Mouse (Mus musculus): ENCODE data around the gene Kcnma1.

The Kcnma1 gene

DNA sequence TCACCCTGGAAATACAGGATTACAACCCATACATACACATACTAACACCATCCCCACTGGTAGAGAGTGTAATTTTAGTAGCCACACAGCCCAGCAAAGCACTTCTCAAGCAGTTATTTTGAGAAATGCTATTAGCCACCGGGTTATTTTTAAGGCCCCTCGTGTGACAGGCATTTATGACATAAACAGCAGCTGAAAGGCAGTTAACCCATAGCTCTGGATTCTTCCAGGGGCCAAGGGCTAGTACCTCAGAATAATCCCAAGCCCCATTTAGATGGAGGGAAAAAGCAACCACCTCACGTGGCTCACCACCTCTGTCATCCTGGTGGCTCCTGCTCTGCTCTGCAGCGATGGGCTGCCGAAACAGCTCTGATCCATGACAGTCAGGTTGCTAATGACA, 136.7 kb downstream of the Kcnma1 start:
- intact Hi-C loops (cut with DNase I) = no loop called here

DNA sequence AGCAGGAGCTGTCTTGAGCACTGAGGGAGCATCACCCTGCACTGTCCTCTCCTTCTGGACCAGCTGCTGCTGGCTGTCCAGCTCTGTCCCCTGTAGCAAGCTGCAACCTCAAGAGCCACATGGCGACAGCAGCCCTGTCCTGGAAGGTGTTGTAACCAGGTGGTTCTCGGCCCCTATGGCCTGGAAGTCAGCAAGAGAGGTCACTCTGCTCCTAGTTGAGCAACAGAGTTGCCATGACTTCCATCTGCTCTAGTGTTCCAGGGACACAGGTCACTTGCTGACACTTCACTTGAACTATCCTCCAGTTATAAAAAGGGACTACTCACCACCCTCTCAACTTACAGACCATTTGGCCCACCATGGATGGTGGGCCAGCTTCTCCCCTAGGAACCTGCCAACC, 139.7 kb downstream of the Kcnma1 start:
- intact Hi-C loops (cut with DNase I) = no loop called here

DNA sequence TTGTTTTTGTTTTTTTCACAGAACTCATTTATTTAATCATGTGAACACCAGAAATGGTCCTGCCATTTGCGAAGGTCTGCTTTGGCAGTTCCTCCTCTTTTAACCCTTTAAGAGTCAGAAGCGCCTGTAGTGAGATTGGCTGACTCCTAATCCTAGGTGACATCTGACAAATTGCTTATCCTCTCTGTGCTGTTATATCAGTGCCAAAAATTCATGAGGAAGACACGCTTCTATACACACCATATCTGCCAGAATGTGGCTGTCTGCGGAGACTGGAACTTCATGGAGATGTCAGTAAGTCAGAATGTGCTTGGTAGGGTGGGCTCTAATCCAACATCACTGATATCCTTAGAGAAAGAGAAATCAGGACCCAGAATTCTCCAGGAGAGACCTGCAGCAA, 157.3 kb downstream of the Kcnma1 start:
- intact Hi-C loops (cut with DNase I) = no loop called here

DNA sequence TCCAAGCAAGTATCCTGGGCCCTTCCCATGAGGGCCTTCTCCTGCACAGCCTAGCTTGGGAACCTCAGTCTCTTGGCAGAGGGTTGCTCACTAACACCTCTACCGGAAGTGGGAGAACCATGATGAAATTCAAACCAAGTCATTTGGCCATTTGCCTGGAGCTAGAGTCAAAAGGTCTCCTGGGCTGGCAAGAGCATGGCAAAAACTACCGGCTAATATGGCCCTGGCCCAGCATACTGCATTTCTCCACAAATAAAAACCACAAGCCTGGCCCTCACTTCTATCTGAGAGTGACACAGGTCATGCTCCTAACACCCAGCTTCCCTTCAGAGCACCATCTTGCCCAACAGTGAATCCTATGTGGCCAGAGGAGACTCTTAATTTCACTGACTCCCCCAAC, 159.3 kb downstream of the Kcnma1 start:
- intact Hi-C loops (cut with DNase I) = no loop called here

DNA sequence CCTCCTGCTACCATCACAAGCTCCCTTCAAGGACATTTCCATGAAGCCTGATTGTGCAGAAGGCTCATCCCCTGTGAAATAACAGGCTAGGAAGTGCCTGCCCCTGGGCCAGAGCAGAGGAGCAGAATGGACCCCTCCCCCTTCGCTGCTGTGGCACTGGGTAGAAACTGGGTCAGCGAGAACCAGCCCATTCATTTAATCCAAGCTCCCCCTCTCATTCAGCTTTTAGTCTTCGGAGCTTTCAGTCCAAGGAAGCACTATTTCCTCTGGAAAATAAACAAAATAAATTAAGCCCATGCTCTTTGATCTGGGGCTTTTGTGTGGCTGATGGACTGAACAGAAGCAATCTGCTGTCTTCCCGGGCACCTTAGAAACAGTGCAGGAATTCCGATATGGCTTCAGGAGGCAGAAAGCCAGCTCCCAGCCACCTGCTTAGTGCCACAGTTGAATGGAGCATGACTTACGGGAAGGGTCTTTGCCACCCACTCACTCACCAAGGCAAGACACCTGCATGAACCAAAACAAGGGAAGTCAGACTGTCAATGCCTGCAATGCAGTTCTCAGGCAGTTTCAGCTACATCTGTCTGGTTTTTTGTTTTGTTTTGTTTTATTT, 165.7 kb downstream of the Kcnma1 start:
- intact Hi-C loops (cut with DNase I) = no loop called here

DNA sequence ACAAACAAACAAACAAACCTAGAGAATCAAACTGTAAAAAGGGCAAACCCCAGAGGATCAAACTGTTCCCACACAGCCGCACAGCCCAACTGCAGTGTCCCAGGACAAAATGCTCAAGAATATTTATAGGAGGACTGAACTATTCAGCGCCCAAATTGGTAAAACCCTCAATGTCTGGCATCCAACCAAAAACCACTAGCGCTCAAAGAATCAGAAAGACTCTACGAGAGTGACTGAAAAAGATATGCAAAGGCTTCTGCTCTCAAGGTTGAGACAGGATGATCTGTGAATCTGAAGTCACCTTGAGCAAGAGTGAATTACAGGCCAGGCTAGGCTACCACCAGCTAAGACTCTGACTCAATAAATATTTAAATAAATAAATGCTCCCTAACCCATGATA, 167.6 kb downstream of the Kcnma1 start:
- intact Hi-C loops (cut with DNase I) = no loop called here

DNA sequence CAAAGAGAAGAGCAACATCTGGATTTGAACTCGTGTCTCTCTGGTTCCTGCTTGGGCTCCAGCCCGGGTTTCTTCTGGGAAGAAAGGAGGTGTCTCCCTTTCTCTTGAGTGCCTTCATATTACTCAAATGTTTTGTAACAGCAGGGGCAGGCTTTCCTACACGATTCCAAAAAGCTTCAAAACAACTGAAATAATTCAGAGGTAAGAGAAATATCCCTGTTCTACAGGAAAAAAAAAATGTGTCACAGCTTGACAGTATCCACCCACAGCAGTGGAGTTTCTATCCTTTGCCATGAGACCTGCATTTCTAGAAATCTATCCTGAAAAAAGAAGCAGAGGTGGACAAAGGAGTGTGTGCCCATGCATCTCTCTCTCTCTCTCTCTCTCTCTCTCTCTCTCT, 172.3 kb downstream of the Kcnma1 start:
- intact Hi-C loops (cut with DNase I) = no loop called here

DNA sequence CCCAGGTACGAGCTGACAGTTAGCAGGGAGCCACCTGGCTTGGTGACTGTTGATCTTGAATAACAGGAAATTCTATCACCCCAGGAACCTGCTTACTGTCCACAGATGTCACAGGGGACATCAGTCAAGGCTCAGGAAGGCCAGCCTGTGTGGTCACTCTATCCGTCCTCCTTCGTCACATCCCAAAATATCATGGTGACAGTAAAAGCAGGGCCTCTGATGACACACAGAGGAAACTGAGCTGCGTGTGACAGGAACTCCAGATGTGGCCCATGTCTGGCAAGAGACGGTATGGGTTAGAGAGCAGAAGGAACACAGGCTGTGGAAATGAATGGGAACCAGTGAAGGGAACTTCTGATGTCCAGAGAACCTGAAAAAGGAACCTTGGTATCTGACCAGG, 174.7 kb downstream of the Kcnma1 start:
- intact Hi-C loops (cut with DNase I) = no loop called here

DNA sequence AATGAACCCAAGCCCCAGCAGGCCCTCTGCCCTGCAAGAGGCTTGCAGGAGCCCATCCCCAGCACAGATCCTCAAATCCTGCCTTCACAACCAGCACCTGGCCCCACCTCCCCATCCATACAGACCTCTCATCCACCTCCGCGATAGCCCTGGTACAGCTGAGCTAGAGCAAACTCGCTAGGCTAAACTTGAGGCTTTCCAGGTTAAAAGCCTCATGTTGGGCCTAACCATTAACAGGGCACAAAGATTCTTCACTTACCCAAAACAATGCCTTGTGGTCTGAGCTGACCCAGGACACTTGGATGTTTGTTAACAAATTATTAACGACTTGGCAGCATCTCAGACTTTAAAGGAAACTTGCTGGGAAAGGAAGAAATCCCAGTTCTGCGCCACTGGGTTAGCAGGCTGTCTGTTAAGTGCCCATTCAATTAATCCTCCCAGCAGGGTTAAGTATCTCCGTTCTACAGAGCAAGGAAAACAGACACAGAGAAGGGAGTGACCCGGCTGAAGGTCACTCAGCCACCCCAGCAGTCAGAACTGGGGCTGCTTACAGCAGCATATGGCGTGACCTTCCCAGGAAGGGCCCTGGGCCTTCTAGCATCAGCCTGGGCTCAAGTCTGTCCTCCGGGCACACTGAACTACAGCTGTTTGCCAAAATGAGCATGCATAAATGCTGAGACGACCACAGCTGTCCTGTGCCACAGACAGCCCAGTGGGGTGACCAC, 178.7 kb downstream of the Kcnma1 start:
- intact Hi-C loops (cut with DNase I) = no loop called here

DNA sequence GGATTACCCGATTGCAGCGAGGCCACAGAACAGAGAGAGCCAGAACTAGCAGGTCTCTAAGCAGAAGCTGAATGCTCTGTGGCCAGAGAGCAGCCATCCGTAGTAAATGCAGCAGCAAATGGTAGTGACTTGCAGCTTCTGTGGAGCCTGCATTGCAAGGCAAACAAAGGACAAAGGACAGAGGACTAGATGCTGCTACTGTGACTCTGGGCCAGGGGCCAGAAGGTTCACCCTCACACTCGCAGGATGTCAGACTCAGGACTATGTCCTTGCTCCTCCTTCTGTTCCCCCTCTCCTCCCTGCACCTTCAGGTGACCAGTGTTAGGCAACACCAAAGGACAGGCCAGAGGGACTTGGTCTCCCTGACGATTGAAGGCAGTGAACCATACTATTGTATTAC, 183.0 kb downstream of the Kcnma1 start:
- intact Hi-C loops (cut with DNase I) = no loop called here

DNA sequence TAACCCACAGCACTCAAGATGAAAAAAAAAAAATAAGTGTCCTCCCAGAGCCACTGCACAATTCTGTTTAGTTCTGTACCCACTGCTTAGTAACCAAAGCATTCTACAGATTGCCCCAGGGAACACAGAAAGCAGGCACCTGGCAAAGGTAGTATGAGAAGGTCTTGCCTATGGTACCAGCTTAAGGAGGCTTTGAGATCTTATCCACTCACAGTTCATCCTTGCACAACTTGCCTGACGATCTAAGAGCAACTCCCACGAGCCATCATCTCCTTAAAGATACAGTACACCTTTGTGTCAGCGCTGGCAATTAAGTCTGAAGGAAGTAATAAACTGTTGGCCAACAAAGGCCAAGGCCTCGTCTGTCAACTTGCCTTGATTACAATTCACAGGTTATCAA, 184.0 kb downstream of the Kcnma1 start:
- intact Hi-C loops (cut with DNase I) = no loop called here

DNA sequence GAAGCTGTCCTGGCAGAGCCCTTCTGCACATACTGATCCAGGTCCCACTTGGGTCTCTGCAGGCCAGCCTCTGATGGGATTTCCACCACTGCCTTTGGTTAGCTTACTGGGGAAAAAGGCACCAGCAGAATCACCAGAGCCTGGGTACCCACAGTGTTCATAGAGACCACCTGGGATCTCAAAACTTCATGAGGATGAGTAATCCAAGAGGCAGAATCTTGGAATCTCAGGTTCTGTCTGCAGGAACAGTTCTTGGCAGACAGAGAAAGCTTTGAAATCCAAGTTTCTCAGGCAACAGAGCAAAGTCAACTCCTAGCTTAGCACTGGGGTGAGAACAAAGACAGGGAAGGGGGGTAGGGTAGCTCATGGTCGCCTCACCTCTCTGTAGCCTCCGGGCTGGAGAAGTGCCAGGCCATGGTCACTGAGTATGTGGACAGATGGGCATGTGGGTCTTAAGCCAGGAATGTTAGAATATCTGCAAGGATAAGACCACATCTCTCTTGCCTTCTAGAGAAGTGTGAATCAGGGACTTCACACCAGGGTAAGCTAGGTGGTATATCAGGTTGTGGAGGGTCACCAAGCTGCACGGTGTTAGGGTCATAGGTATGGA, 185.5 kb downstream of the Kcnma1 start:
- intact Hi-C loops (cut with DNase I) = no loop called here

DNA sequence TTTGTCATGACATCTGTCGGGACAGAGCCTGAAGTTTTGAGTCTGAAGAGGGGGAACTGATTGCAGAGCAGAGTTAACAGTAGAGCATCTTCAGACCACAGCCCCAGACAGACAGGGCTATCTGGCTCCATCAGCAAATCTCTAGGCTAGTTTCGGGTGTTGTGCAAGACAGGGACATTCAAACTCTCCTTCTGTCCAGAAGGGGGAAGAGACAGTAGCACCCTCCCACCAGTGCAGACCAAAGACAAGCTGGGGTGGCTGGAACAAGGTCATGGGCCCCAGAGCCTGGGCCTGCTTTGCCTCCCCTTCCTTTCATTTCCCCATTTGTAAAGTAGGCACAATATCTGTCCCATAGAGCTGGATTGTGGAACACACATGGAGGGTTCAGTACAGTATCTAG, 189.4 kb downstream of the Kcnma1 start:
- intact Hi-C loops (cut with DNase I) = no loop called here

DNA sequence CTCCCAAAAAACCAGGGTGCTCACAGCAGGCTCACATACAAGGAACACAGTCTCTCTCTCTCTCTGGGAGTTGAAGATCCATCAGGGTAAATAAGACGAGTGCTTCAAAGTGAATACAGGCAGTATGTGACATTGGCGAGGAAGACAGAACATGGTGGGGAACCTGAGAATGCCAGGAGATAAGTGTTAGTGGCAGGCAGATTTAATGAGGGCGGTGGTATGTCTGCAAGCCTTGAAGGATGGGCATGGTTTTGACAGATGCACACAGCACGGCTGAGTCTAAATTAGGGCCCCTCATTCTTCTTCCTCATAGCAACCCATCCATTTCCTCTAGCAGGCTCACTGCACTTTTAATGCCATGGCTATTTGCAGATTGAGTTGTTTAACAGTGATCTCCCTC, 190.0 kb downstream of the Kcnma1 start:
- intact Hi-C loops (cut with DNase I) = no loop called here

DNA sequence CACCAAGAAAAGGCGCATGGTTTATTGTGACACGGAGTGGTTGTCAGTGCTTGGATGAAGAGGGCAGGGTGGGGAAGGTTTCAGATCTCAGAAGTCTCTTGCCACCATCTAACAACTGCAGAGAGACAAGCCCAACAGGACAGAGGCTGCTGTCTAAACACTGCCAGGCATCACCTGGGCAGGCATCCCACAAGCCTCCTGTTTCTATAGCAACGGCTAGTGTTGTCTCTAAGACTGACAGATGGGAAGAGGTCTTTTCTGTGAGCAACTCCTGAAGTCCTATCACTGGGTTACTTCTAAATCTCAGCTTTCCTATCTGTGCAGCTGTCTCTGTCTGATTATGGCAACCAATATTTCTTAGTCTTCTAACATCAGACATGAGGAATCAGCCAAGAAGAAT, 196.7 kb downstream of the Kcnma1 start:
- intact Hi-C loops (cut with DNase I) = no loop called here

DNA sequence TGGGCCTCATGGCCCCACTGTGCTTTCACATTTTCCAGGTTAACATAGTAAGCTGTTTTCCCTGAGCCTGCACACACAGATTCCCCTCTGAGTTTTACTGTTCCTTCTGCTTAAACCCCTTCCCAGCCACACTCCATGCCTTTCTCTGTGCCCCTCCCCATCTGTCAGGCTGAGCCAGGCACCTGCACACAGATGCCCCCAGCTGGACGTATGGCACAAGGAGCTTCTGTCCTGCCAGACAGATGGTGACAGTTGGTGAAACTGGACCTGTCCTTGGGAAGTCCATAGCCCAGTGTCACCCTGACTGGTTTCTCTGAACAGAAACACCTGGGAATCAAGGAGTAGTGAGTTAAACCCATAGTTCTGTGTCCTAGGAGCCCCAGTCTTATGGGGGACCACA, 204.2 kb downstream of the Kcnma1 start:
- intact Hi-C loops (cut with DNase I) = no loop called here

DNA sequence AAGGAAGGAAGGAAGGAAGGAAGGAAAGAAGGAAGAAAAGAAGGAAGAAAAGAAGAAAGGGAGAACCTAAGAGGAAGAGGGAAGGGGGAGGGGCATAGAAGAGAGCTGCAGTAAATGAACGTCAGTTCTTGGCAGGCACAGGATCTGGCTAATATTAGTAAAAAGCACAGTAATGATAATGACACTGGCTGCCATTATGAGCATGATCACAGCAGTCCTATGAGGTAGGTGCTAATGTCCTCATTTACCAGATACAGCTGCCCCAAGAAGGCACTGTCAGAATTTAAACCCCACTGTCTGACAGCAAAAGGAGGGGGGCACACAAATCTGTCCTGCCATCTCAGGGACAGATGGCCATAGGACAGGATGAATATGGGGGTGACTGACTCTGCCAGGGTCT, 205.2 kb downstream of the Kcnma1 start:
- intact Hi-C loops (cut with DNase I) = no loop called here

DNA sequence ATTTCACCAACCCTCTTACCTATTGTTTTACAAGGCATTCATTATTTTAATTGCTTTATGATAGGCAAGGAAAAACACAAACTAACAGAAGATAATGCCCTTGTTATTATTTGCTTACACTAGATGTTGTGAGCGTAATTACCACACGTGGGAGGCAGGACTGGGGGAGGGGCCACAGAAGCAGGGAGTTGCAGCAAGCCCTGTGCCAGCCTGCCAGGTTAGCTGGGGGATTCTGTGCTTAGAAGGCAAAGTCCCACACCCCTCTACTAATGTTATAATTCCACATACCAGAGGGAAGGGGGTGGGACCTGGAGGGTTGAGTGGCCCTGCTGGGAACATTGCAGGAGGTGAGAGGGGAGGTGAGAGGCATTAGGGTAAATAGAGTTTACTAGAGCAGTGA, 207.9 kb downstream of the Kcnma1 start:
- intact Hi-C loops (cut with DNase I) = no loop called here

DNA sequence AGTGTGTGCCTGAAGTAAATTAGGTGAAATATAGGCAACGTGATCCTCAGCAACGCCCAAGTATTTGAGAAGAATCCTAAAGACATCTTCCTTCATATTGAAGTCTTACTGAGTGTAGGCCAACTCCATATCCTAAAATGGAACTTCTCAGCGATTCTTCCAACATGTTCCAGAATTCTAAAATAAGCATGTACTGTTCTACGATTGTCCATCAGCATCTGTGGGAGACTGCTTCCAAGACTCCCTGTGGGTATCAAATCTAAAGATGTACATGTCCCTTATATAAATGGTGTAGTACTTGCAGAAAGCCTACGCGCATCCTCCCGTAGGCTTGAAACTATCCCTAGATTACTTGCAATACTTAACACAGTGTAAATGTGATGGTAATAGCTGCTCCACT, 217.4 kb downstream of the Kcnma1 start:
- intact Hi-C loops (cut with DNase I) = no loop called here

DNA sequence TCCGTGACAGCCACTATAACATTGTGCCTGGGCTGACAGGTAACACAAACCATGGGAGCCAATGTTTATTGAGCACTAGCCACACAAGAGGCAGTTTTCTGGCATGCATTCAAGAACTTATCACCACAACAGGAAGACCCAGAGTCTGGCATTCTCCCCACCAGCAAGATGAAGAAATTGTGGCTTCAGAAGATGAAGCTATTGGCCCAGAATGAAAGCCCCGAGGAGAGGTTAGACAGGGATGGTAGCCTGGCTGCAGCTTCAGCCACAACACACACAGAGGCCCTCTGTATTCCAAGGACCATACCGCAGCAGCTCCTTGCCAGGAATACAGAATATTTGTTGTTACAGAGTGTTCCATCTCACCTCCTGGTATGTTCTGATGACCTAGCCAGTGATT, 221.6 kb downstream of the Kcnma1 start:
- intact Hi-C loops (cut with DNase I) = loop anchor here (2.0 kb wide), 1 partner anchor 214 kb away; no protein-coding TSS in a partner anchor

DNA sequence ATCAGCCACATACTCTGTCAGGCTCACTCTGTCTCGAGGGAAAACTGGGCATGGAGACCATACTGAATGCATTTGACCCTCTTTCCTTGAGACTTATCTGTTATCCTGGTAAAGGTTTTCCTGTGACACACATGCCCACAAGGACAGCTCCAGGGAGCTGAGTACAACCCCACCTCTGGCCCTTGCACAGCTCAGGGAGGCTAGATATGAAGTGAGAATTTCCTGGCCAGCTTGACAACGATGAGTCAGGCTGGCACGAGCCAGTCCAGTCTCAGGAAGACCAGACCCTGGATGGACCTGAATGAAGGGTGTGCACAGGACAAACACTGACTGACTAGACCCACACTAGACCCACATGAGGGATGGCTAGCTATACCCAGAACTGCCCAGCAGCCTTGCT, 222.2 kb downstream of the Kcnma1 start:
- intact Hi-C loops (cut with DNase I) = loop anchor here (2.0 kb wide), 1 partner anchor 215 kb away; no protein-coding TSS in a partner anchor

DNA sequence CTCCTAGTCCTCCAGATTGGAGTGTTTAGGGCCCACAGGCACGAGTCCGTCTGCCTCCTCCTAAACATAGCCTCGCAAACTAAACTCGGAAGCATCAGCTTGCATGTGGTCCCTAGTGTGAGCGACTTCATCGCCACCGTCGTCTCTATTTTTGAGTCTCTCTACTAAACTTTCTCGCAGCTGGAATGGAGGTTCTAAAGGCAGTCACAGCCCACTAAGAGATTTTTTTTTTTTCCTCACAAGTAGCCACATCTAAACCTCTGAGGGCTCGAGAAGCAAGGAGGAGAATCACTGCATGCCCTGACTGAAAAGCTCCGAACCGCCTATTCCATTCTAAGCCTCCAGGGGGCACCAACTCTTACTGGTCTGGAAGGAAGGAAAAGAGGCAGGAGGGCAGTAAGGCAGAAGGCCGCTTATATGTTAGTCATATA, 223.0 kb downstream of the Kcnma1 start:
- intact Hi-C loops (cut with DNase I) = no loop called here

DNA sequence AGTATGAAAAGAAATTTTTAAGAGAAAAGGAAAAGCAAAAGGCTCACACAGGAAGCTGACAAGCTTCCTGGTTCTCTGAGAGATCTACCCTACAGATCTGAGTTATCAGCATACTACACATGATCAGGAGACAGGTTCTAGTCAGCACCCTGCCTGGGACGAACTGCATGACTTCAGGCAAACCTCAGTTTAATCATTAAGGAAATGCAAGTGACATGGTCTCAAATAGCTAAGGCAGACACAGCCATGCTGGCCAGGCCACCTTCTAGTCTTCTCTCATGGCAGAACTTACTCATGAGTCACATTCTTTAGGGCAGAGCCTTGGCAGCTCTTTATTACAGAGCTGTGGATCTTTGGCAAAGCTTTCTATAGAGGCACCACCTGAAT, 227.6 kb downstream of the Kcnma1 start:
- intact Hi-C loops (cut with DNase I) = no loop called here

All from adrenal gland (tissue).